Mouse (Mus musculus): Measurements from ENCODE around the gene Msx1. TPM values are rescaled to one million over a fixed set of nuclear protein-coding genes. Genes with fewer than 3 reads are reported as not detected.
"Not testable (repeated sequence)": the region's sequence is repeated elsewhere in the genome, so short reads cannot be mapped to it uniquely, and the experiment has no call there.

Msx1 gene
- polyA plus RNA-seq, 2 experiments, result 81.2 to 122 TPM

GRCm38 (mm10) chr5:37836267-37836646, 11.9 kb upstream of the Msx1 start:
- H3K4me1 ChIP-seq (ENCODE audit: control insufficient read depth, insufficient read depth, low read length), result no peaks in the 10 kb centered on the region
- H3K9me3 ChIP-seq (ENCODE audit: control insufficient read depth, low read length), result no peaks in the 10 kb centered on the region
- peaks cover 18% of the 10 kb centered on the region for H3K27me3 ChIP-seq (ENCODE audit: control insufficient read depth, insufficient read depth, low read length)
- no peak overlapping the region for H3K4me3 ChIP-seq (replicated peaks; ENCODE audit: low read length)
- WGBS, result 57% methylated on average over 3 of the region's 3 CpGs
- DNase-seq (ENCODE audit: low spot score) (no peak), ATAC-seq (ENCODE audit: low FRiP score, low read depth) (no peak)
- TF ChIP-seq POLR2A (IDR thresholded peaks at IDR 0.05; ENCODE audit: borderline replicate concordance, extremely low read depth, insufficient read depth, insufficient read length), result no peak
- H3K9ac ChIP-seq (ENCODE audit: low read depth, low read length, severe bottlenecking), result no peak overlapping the region
- H3K27ac ChIP-seq (replicated peaks; ENCODE audit: low read depth, low read length), result no peak overlapping the region
- H3K36me3 ChIP-seq (ENCODE audit: control insufficient read depth, insufficient read depth, low read length), result no peaks in the 10 kb centered on the region
- no peak overlapping the region for H3K4me2 ChIP-seq (replicated peaks; ENCODE audit: low read depth, low read length, severe bottlenecking)

GRCm38 (mm10) chr5:37835590-37836266, 11.3 kb upstream of the Msx1 start:
- TF ChIP-seq POLR2A (IDR thresholded peaks at IDR 0.05; ENCODE audit: borderline replicate concordance, extremely low read depth, insufficient read depth, insufficient read length), result no peak
- no peak overlapping the region for H3K4me2 ChIP-seq (replicated peaks; ENCODE audit: low read depth, low read length, severe bottlenecking)
- WGBS, result 15% methylated on average over 6 of the region's 6 CpGs
- no peaks in the 10 kb centered on the region for H3K4me1 ChIP-seq (ENCODE audit: control insufficient read depth, insufficient read depth, low read length)
- DNase-seq (ENCODE audit: low spot score) (no peak), ATAC-seq (ENCODE audit: low FRiP score, low read depth) (no peak)
- no peak overlapping the region for H3K4me3 ChIP-seq (replicated peaks; ENCODE audit: low read length)
- peaks cover 23% of the 10 kb centered on the region for H3K27me3 ChIP-seq (ENCODE audit: control insufficient read depth, insufficient read depth, low read length)
- H3K36me3 ChIP-seq (ENCODE audit: control insufficient read depth, insufficient read depth, low read length), result no peaks in the 10 kb centered on the region
- no peak overlapping the region for H3K9ac ChIP-seq (ENCODE audit: low read depth, low read length, severe bottlenecking)
- H3K27ac ChIP-seq (replicated peaks; ENCODE audit: low read depth, low read length), result no peak overlapping the region
- H3K9me3 ChIP-seq (ENCODE audit: control insufficient read depth, low read length), result no peaks in the 10 kb centered on the region

- H3K4me3 ChIP-seq (replicated peaks; ENCODE audit: low read length), result no peak overlapping the region
- ATAC-seq (ENCODE audit: low FRiP score, low read depth) (no peak), DNase-seq (ENCODE audit: low spot score) (no peak)
- no peak overlapping the region for H3K27ac ChIP-seq (replicated peaks; ENCODE audit: low read depth, low read length)
- no peaks in the 10 kb centered on the region for H3K4me1 ChIP-seq (ENCODE audit: control insufficient read depth, insufficient read depth, low read length)
- H3K9ac ChIP-seq (ENCODE audit: low read depth, low read length, severe bottlenecking), result no peak overlapping the region
- no peaks in the 10 kb centered on the region for H3K9me3 ChIP-seq (ENCODE audit: control insufficient read depth, low read length)
- H3K27me3 ChIP-seq (ENCODE audit: control insufficient read depth, insufficient read depth, low read length), result peaks cover 50% of the 10 kb centered on the region
- TF ChIP-seq POLR2A (IDR thresholded peaks at IDR 0.05; ENCODE audit: borderline replicate concordance, extremely low read depth, insufficient read depth, insufficient read length), result no peak
- H3K36me3 ChIP-seq (ENCODE audit: control insufficient read depth, insufficient read depth, low read length), result no peaks in the 10 kb centered on the region
- 4% methylated on average over 6 of the region's 6 CpGs for WGBS
- H3K4me2 ChIP-seq (replicated peaks; ENCODE audit: low read depth, low read length, severe bottlenecking), result no peak overlapping the region
Observed at GRCm38 (mm10) chr5:37832766-37833165, 8.4 kb upstream of the Msx1 start.

- no peak for ATAC-seq (ENCODE audit: low FRiP score, low read depth)
- H3K9ac ChIP-seq (ENCODE audit: low read depth, low read length, severe bottlenecking), result no peak overlapping the region
- H3K4me1 ChIP-seq (ENCODE audit: control insufficient read depth, insufficient read depth, low read length), result 0 out of 2 replicates have a peak, but pooled peaks cover 2% of the 10 kb centered on the region
- no peaks in the 10 kb centered on the region for H3K9me3 ChIP-seq (ENCODE audit: control insufficient read depth, low read length)
- no peak for TF ChIP-seq POLR2A (IDR thresholded peaks at IDR 0.05; ENCODE audit: borderline replicate concordance, extremely low read depth, insufficient read depth, insufficient read length)
- H3K4me2 ChIP-seq (replicated peaks; ENCODE audit: low read depth, low read length, severe bottlenecking), result no peak overlapping the region
- H3K36me3 ChIP-seq (ENCODE audit: control insufficient read depth, insufficient read depth, low read length), result no peaks in the 10 kb centered on the region
- DNase-seq (ENCODE audit: low spot score), result no peak
- WGBS, result 9% methylated on average over 13 of the region's 13 CpGs
- peaks cover 57% of the 10 kb centered on the region for H3K27me3 ChIP-seq (ENCODE audit: control insufficient read depth, insufficient read depth, low read length)
- no peak overlapping the region for H3K4me3 ChIP-seq (replicated peaks; ENCODE audit: low read length)
- H3K27ac ChIP-seq (replicated peaks; ENCODE audit: low read depth, low read length), result no peak overlapping the region
Observed at GRCm38 (mm10) chr5:37832031-37832430, 7.6 kb upstream of the Msx1 start.

- Histone ChIP-seq H3K27me3 (ENCODE audit: control insufficient read depth, insufficient read depth, low read length) (peaks cover 70% of the 10 kb centered on the region), H3K4me1 (ENCODE audit: control insufficient read depth, insufficient read depth, low read length) (peaks cover 15% of the 10 kb centered on the region; the same call in 1 of the 2 replicates)
- not testable (repeated sequence) for DNase-seq (ENCODE audit: low spot score); H3K27ac ChIP-seq (replicated peaks; ENCODE audit: low read depth, low read length); H3K4me3 ChIP-seq (replicated peaks; ENCODE audit: low read length); H3K9me3 ChIP-seq (ENCODE audit: control insufficient read depth, low read length); H3K9ac ChIP-seq (ENCODE audit: low read depth, low read length, severe bottlenecking); H3K36me3 ChIP-seq (ENCODE audit: control insufficient read depth, insufficient read depth, low read length); H3K4me2 ChIP-seq (replicated peaks; ENCODE audit: low read depth, low read length, severe bottlenecking); ATAC-seq (ENCODE audit: low FRiP score, low read depth)
- WGBS, result 43% methylated on average over 6 of the region's 7 CpGs
Observed at GRCm38 (mm10) chr5:37830436-37830835, 6.1 kb upstream of the Msx1 start.
